Mouse (Mus musculus): ENCODE data around the gene 4921517D22Rik.

The 4921517D22Rik gene

DNA sequence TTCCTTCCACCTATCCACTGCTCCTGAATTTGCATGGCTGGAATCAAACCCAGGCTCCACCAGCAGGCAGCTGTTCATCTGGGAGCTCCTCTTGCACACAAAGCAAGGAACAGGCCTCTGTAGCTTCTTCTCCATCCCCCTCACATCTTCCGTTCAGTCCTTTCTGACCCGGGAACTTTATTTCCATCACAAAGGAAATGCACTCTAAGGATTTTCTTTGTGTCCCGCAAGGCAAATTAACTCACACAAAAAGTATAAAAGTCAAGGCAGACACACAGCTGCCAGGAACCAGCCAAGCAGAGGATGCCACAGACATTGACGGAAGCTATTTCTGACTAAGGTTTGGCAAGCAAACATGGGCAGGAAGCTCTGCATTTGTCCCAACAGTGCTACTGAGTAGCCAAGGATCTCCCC lies 36.9 kb downstream of the 4921517D22Rik start:
- no peak for DNase-seq

GRCm38 (mm10) chr13:59656316-59656832 lies 37.5 kb downstream of the 4921517D22Rik start:
- no peak for DNase-seq

DNA sequence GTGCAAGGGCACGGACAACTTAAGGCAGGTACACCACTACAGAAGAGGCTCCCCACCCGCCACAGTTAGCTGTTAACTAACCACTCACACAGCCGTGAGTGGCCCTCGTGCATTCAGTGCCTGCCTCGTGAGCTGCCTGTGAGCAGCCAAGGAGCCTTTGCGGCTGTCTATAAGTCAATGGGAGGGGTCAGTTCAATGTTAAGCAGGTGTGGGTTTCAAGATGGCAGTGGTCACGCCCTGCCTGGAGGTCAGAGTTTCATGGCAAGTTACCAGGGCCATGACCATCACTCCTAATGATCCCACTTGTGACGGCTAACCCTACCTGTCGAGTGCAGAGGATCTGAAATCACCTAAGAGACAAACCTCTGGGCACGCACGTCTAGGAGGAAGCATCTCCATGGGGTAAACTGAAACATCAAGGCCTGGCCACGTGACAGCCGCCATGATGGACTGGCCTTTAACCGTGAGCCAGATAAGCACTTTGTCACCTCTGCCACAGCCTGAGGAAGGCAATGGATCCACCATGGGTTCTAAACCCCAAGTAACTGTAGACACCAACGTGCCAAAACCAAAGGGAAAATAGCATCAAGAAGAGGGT lies 38.1 kb downstream of the 4921517D22Rik start:
- DNase-seq = no peak

DNA sequence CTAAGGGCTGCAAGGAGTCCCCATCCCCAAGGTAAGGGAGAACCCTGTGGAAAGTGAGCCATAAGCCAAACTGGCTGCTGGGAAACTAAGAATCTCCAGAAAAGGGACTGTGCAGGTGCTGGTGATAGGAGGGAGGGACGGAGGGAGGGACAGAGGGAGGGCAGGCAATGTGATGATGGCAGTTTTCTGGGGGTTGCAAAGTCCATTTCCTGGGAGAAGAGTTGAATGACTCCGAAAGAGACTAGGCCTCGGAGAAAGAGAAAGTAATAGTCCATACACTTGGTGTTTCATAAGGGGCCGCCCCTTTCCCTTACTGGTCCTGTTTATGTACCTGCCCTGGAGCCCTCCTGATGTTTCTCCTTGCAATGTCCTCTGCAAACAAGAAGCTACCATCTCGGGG lies 39.4 kb downstream of the 4921517D22Rik start:
- DNase-seq = no peak

DNA sequence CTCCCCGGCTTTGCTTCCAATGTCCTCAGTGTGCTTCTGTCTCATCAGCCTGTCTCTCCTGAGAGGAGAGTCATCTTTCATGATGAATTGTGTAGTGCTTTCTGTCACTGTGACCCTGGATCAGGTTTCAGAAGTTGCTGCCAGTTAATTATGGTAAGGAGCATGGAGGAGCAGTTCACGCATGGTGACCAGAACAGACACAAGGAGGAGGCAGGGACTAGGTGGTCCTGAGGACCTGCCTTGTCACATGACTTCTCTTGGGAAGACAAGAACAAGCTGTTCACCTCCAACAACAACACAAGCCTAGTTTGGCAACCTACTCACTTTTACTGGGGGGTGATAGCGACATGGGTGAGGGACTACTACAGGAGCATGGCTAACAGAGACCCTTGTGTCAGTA lies 40.8 kb downstream of the 4921517D22Rik start:
- DNase-seq = no peak

GRCm38 (mm10) chr13:59652651-59653050 lies 41.3 kb downstream of the 4921517D22Rik start:
- DNase-seq = no peak

GRCm38 (mm10) chr13:59649781-59650180 lies 44.1 kb downstream of the 4921517D22Rik start:
- DNase-seq = no peak

GRCm38 (mm10) chr13:59648598-59648997 lies 45.3 kb downstream of the 4921517D22Rik start:
- DNase-seq = no peak

DNA sequence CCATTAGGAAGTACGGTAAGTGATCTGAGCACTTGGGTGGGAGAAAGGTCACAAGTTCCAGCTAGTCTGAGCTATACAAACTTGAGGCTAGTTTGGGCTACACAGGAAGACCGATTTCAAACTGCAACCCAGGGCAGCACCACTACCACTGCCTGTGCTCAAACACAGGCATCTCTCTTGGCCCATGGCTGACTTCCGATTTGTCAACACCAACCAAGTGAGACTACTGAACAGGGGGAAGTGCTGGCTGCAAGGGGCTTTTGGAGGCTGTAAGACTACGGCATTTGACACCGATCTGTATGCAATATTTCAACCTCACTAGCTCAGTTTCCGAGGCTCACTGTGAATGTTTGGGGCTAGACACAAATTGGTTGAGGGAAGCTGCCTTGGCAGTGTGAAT lies 46.4 kb downstream of the 4921517D22Rik start:
- DNase-seq = no peak

- peak; percentile 58 for DNase-seq
These were observed 47.1 kb downstream of the 4921517D22Rik start for GRCm38 (mm10) chr13:59646674-59647244.

GRCm38 (mm10) chr13:59645491-59645890 lies 48.4 kb downstream of the 4921517D22Rik start:
- DNase-seq = no peak

GRCm38 (mm10) chr13:59642818-59643217 lies 51.1 kb downstream of the 4921517D22Rik start:
- no peak for DNase-seq

DNA sequence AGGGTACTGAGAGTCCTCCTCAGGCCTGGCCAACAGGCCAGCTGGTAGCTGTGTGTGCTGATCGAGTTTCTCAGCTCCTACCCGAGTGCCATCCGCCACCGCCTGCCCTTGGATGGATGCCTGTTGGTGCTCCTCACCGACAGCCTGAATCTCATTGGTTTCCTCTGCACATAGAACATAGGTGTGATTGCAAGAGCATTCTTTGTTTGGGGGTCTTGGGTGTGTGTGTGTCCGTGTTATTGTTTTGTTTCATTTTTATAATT lies 53.8 kb downstream of the 4921517D22Rik start:
- no peak for DNase-seq

- no peak for DNase-seq
These were observed 54.3 kb downstream of the 4921517D22Rik start for GRCm38 (mm10) chr13:59639368-59640177.

DNA sequence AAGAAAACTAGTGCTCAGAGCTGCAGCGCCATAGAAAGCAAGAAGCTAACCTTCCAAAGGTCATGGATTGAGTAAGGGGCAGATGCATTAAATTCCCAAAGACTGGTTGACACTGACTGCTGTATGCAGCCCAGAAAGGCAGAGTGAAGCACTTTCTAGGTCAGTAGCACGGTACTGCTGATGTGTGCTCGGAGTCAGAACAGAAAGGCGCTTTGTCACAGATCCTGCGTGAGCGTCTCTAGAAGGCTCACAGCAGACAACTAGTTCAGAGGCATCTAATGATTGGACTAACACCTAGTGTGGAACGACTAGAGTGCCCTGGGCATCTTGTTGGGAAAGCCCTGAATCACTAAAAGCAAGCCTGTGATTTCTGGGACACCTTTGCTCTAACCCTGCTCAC lies 56.1 kb downstream of the 4921517D22Rik start:
- DNase-seq = no peak

Measured in right cerebral cortex, adult 18-20 months (tissue).